Mouse (Mus musculus): ENCODE results near the gene Dynlrb2.

- TF ChIP-seq CTCF (IDR thresholded peaks at IDR 0.05; ENCODE audit: borderline replicate concordance, extremely low read depth, insufficient read depth, insufficient read length), result no peak
- TF ChIP-seq POLR2A (IDR thresholded peaks at IDR 0.05; ENCODE audit: borderline replicate concordance, extremely low read depth, insufficient read depth, insufficient read length, poor library complexity, severe bottlenecking), result no peak
These were observed 38.6 kb downstream of the Dynlrb2 start for GRCm38 (mm10) chr8:116543366-116543765.
